Mouse (Mus musculus): ENCODE data around the gene Gm49320. TPM values are rescaled to one million over a fixed set of nuclear protein-coding genes. Genes with fewer than 3 reads are reported as not detected.

The Gm49320 gene
- 0.86 and 2.2 TPM in 2 replicates for polyA plus RNA-seq (2014; fragmentation: Nextera tagmentation; extraction: Ambion mirVana)

DNA sequence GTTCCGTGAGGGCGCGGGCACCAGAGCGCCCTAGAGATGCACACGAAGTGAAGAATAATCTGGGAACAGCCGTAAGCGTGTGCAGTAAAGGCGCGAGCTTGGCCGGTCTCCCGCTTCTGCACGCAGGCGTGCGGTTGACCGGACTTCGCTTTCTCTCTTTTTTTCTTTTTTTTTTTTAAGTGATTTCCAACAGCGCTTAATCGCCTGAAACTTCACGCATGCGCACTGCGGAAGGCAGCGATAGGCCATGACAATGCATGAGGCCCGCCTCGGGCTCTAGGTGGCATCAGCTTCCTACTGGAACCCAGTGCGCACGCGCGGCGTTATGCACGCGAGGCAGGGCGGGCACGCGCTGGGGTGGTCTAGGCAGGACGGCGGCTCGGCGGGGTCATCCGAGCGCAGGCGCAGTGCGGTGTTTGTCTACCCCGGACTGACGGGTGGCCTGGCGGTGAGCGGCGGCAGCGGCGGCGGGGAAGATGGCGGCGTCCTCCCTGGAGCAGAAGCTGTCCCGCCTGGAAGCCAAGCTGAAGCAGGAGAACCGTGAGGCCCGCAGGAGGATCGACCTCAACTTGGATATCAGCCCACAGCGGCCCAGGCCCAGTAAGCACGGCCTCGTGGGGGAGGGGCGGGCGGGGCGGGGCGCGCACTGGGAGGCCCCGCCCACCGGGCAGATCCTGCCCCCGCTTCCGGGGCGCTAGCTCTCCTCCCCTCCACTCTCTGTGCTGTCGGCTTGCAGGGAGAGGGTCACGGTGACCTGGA, at the start of gene Gm49320, which contains the start of gene Map2k7:
TSS of gene Gm49320 (plus strand) at position 432 of the 759 bp plus-strand sequence.
TSS of gene Map2k7 (plus strand) at position 307 of the 759 bp plus-strand sequence.
- under 1% methylated on average over 61 of the region's 71 CpGs for WGBS
- H3K36me3 ChIP-seq (ENCODE audit: control insufficient read depth, insufficient read depth, low read length), result peaks cover 27% of the 10 kb centered on the region
- peak; percentile 96 for ATAC-seq (ENCODE audit: low FRiP score, low TSS enrichment)

DNA sequence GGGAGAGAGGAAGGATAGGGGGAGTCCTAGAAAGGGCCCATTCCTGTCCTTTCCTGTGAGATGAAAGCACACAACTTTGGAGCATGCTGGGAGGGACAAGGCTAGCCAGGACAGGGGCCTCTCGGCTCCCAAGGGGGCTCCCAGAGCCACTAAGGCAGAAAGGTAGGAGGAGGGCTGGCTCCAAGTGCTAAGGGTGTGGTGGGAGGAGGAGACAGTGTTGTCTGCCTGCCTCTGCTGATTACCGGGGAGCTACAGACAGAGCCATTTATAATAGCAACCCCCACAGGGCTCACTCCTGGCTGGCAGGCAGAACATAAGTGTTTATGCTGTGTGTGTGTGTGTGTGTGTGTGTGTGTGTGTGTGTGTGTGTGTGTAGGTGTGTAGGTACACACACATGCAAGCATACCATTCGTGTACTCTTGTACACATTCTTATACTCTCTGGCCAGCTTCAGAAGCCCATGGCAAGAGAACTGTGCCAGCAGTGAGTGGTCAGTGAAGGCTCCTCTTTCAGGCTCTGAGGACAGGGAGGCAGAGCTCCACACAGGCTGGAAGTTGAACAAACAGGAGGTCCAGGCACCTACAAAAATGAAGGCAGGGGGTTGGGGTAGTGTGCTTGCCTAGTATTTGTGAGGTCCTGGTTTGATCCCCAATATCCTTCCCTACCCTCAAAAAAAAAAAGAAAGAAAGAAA, 49.5 kb upstream of the Gm49320 start:
- Histone ChIP-seq H3K27me3 (ENCODE audit: control insufficient read depth, insufficient read depth, low read length) (no peaks in the 10 kb centered on the region), H3K4me3 (ENCODE audit: low read length) (no peak overlapping the region), H3K27ac (ENCODE audit: low read depth, low read length) (no peak overlapping the region), H3K36me3 (ENCODE audit: control insufficient read depth, insufficient read depth, low read length) (peaks cover 24% of the 10 kb centered on the region), H3K4me2 (replicated peaks; ENCODE audit: low read depth, low read length) (no peak overlapping the region), H3K9ac (ENCODE audit: low read depth, low read length) (no peak overlapping the region), H3K9me3 (ENCODE audit: control insufficient read depth, low read length) (no peaks in the 10 kb centered on the region), H3K4me1 (ENCODE audit: control insufficient read depth, insufficient read depth, low read length) (peaks cover 3% of the 10 kb centered on the region; the same call in 1 of the 2 replicates)
- no peak for ATAC-seq (ENCODE audit: low FRiP score, low TSS enrichment)
- 20% methylated on average over 3 of the region's 3 CpGs for WGBS

More for the DNA sequence above, at the start of gene Gm49320, which contains the start of gene Map2k7:
- peak within 1 kb of the TSS; percentile 81 for H3K9ac ChIP-seq (ENCODE audit: low read depth, low read length)
- peaks cover 11% of the 10 kb centered on the region for H3K4me1 ChIP-seq (ENCODE audit: control insufficient read depth, insufficient read depth, low read length)
- H3K9me3 ChIP-seq (ENCODE audit: control insufficient read depth, low read length), result no peaks in the 10 kb centered on the region
- H3K4me3 ChIP-seq (ENCODE audit: low read length), result peak within 1 kb of the TSS; percentile 83
- H3K27me3 ChIP-seq (ENCODE audit: control insufficient read depth, insufficient read depth, low read length), result no peaks in the 10 kb centered on the region
- peak within 1 kb of the TSS; percentile 77 for H3K4me2 ChIP-seq (replicated peaks; ENCODE audit: low read depth, low read length)
- H3K27ac ChIP-seq (ENCODE audit: low read depth, low read length), result peak within 1 kb of the TSS; percentile 93

DNA sequence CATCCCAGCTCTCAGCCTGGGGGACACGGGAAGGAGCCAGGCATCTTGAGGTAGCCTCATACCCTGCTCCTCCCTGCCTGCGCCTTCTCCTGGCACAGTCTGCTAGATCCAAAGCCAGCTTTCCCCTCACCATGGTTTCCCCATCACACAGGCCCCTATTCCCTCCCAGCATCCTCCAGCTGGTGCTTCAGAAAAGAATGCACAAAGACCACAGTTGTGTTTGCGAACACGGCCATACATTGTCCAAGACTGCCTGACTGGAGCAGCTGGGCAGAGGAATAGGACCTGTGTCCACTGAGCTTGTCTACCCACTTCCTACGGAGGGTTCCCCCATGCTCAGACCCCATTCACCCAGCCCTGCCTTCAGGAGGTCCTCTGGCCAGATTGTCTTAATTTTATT, 46.4 kb upstream of the Gm49320 start:
- WGBS, result 70% methylated on average over 5 of the region's 5 CpGs
- H3K27me3 ChIP-seq (ENCODE audit: control insufficient read depth, insufficient read depth, low read length), result no peaks in the 10 kb centered on the region
- H3K4me1 ChIP-seq (ENCODE audit: control insufficient read depth, insufficient read depth, low read length), result peaks cover 3% of the 10 kb centered on the region; the same call in 1 of the 2 replicates
- peaks cover 7% of the 10 kb centered on the region for H3K36me3 ChIP-seq (ENCODE audit: control insufficient read depth, insufficient read depth, low read length)
- H3K27ac ChIP-seq (ENCODE audit: low read depth, low read length), result no peak overlapping the region
- ATAC-seq (ENCODE audit: low FRiP score, low TSS enrichment), result no peak
- H3K9ac ChIP-seq (ENCODE audit: low read depth, low read length), result no peak overlapping the region
- no peak overlapping the region for H3K4me2 ChIP-seq (replicated peaks; ENCODE audit: low read depth, low read length)
- no peak overlapping the region for H3K4me3 ChIP-seq (ENCODE audit: low read length)
- H3K9me3 ChIP-seq (ENCODE audit: control insufficient read depth, low read length), result no peaks in the 10 kb centered on the region

DNA sequence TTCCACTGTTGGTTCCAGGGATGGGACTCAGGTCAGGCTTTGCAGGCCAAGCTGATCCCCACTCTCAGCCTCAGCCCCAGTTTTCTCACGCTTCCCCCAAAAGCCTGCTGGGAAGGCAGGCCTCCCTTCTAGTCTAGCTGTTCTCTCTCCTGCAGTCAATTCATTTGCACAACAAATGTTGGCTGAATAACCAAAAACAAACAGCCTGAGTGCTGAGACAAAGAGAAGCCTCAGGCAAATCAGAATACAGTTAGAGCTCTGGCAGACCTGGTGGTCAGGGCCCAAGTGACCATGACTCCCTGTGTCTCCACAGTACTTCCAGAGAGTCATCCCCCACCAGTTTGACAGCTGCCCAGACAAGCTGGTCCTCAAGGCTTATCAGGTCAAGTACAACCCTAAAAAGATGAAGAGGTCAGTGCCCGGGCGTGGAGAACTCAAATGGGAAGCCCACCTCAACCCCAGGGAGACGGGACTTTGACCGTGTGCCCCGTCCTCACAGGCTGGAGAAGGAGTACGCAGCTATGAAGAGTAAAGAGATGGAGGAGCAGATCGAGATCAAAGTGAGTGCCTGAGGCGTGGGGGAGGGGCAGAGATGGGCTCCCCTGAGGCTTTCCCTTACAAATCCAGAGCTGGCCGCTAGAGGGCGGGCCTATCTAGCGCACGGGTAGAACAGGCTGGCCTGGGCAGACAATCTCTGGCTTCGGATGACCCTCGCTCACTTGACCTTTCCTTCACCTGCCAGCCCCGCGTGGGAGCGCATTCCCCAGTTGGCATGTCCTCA, 45.7 kb upstream of the Gm49320 start:
- 10% methylated on average over 18 of the region's 18 CpGs for WGBS
- H3K27ac ChIP-seq (ENCODE audit: low read depth, low read length), result no peak overlapping the region
- H3K4me3 ChIP-seq (ENCODE audit: low read length), result no peak overlapping the region
- H3K9ac ChIP-seq (ENCODE audit: low read depth, low read length), result no peak overlapping the region; the same call in 1 of the 2 replicates
- peak; percentile 91 for ATAC-seq (ENCODE audit: low FRiP score, low TSS enrichment)
- peaks cover 3% of the 10 kb centered on the region; the same call in 1 of the 2 replicates for H3K4me1 ChIP-seq (ENCODE audit: control insufficient read depth, insufficient read depth, low read length)
- no peaks in the 10 kb centered on the region for H3K9me3 ChIP-seq (ENCODE audit: control insufficient read depth, low read length)
- peaks cover 7% of the 10 kb centered on the region for H3K36me3 ChIP-seq (ENCODE audit: control insufficient read depth, insufficient read depth, low read length)
- H3K4me2 ChIP-seq (replicated peaks; ENCODE audit: low read depth, low read length), result peak overlapping the region; percentile 21; the same call in 1 of the 2 replicates
- no peaks in the 10 kb centered on the region for H3K27me3 ChIP-seq (ENCODE audit: control insufficient read depth, insufficient read depth, low read length)

DNA sequence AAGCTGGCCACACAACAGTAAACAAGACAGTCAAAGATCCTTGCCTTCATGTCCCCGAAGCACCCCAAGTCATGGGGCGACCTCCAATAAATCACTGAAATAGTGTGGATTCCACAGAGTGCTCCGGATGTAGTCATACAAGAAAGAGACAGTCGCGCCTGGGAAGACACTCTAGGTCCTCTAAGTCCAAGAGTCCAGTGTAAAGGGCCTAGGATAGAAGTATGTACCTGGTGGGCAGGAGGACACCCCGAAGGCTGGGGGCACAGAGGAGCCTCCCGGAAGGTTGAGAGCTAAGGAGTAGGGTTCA, 45.1 kb upstream of the Gm49320 start:
- peak; percentile 20; the same call in 1 of the 2 replicates for ATAC-seq (ENCODE audit: low FRiP score, low TSS enrichment)
- peaks cover 2% of the 10 kb centered on the region; the same call in 1 of the 2 replicates for H3K36me3 ChIP-seq (ENCODE audit: control insufficient read depth, insufficient read depth, low read length)
- H3K9me3 ChIP-seq (ENCODE audit: control insufficient read depth, low read length), result no peaks in the 10 kb centered on the region
- H3K9ac ChIP-seq (ENCODE audit: low read depth, low read length), result no peak overlapping the region; the same call in 1 of the 2 replicates
- no peaks in the 10 kb centered on the region for H3K27me3 ChIP-seq (ENCODE audit: control insufficient read depth, insufficient read depth, low read length)
- H3K4me2 ChIP-seq (replicated peaks; ENCODE audit: low read depth, low read length), result peak overlapping the region; percentile 21; the same call in 1 of the 2 replicates
- H3K4me3 ChIP-seq (ENCODE audit: low read length), result no peak overlapping the region
- 47% methylated on average over 7 of the region's 7 CpGs for WGBS
- peaks cover 3% of the 10 kb centered on the region; the same call in 1 of the 2 replicates for H3K4me1 ChIP-seq (ENCODE audit: control insufficient read depth, insufficient read depth, low read length)
- no peak overlapping the region for H3K27ac ChIP-seq (ENCODE audit: low read depth, low read length)

DNA sequence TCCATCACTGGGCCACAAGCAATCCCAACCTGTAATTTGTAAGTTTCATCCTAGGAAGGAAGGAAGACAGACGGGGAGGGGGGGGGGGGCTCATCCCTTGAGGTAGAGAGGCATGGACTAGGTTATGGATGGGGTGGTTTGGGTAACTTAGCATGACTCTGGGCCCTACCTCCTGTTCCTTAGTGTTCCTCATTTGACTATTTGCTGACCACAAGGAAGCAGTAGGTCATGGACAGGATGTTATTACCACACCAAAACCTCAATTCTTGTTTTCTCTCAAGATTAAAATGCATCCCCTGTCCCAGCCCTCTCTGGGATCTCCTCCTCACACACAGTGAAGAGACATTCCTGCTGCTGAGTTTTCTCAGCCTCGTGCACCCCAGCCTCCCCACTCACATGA, 37.3 kb upstream of the Gm49320 start:
- 61% methylated on average over 2 of the region's 2 CpGs for WGBS
- ATAC-seq (ENCODE audit: low FRiP score, low TSS enrichment), result no peak
- H3K4me2 ChIP-seq (replicated peaks; ENCODE audit: low read depth, low read length), result no peak overlapping the region

DNA sequence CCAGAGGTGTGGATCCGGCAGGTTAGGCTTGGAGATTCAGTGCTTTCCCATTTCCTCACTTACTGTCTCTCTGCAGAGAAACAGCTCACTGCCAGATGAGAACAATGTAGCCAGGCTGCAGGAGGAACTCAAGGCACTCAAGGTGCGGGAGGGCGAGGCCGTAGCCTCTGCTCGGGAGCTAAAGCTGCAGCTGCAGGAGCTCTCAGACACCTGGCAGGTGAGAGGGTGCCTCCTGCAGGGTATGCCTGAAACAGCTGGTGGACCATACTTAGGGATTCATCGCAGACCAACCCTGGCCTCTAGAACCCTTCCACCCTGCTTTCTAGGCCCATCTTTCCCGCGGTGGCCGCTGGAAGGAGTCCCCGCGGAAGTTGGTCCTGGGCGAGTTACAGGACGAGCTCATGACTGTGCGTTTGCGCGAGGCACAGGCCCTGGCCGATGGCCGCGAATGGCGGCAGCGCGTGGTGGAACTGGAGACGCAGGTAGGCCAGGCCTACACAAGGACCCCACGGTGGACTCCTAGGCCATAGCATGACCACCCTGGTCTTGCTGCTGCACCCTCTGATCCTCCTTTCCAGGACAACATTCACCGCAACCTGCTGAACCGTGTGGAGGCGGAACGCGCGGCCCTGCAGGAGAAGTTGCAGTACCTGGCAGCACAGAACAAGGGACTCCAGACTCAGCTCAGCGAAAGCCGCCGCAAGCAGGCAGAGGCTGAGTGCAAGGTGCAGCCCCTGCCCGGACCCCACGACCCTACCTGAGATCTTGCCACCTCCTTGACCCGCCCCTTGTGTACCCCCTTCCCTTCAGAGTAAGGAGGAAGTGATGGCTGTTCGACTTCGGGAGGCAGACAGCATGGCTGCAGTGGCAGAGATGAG, 33.2 kb upstream of the Gm49320 start:
- H3K27me3 ChIP-seq (ENCODE audit: control insufficient read depth, insufficient read depth, low read length), result peaks cover 23% of the 10 kb centered on the region
- peak overlapping the region; percentile 47; the same call in 1 of the 2 replicates for H3K9ac ChIP-seq (ENCODE audit: low read depth, low read length)
- no peak overlapping the region for H3K27ac ChIP-seq (ENCODE audit: low read depth, low read length)
- H3K4me2 ChIP-seq (replicated peaks; ENCODE audit: low read depth, low read length), result peak overlapping the region; percentile 38
- H3K4me3 ChIP-seq (ENCODE audit: low read length), result peak overlapping the region; percentile 21
- peaks cover 8% of the 10 kb centered on the region; the same call in 1 of the 2 replicates for H3K4me1 ChIP-seq (ENCODE audit: control insufficient read depth, insufficient read depth, low read length)
- no peaks in the 10 kb centered on the region for H3K9me3 ChIP-seq (ENCODE audit: control insufficient read depth, low read length)
- H3K36me3 ChIP-seq (ENCODE audit: control insufficient read depth, insufficient read depth, low read length), result peaks cover 3% of the 10 kb centered on the region; the same call in 1 of the 2 replicates
- 14% methylated on average over 38 of the region's 38 CpGs for whole genome bisulfite sequencing
- ATAC-seq (ENCODE audit: low FRiP score, low TSS enrichment), result peak; percentile 30

More for the DNA sequence above, 37.3 kb upstream of the Gm49320 start:
- H3K4me3 ChIP-seq (ENCODE audit: low read length), result no peak overlapping the region
- no peaks in the 10 kb centered on the region for H3K9me3 ChIP-seq (ENCODE audit: control insufficient read depth, low read length)
- peaks cover 3% of the 10 kb centered on the region; the same call in 1 of the 2 replicates for H3K36me3 ChIP-seq (ENCODE audit: control insufficient read depth, insufficient read depth, low read length)
- H3K9ac ChIP-seq (ENCODE audit: low read depth, low read length), result no peak overlapping the region
- no peak overlapping the region for H3K27ac ChIP-seq (ENCODE audit: low read depth, low read length)
- peaks cover 17% of the 10 kb centered on the region; the same call in 1 of the 2 replicates for H3K27me3 ChIP-seq (ENCODE audit: control insufficient read depth, insufficient read depth, low read length)
- 0 out of 2 replicates have a peak, but pooled peaks cover under 1% of the 10 kb centered on the region for H3K4me1 ChIP-seq (ENCODE audit: control insufficient read depth, insufficient read depth, low read length)

Measured in kidney, embryonic 14.5 days (tissue).